Mouse (Mus musculus) ovary, postnatal 14 days (tissue): ENCODE data around the gene Homez.
A peak's percentile ranks its signal among the peaks of the same experiment; 100 is the strongest.

Experiments used
- DNase-seq: peaks from one replicate; pipeline ENCODE4 v3.0.0; 2022; ENCODE audit warnings: low spot score

Gene Homez

DNA sequence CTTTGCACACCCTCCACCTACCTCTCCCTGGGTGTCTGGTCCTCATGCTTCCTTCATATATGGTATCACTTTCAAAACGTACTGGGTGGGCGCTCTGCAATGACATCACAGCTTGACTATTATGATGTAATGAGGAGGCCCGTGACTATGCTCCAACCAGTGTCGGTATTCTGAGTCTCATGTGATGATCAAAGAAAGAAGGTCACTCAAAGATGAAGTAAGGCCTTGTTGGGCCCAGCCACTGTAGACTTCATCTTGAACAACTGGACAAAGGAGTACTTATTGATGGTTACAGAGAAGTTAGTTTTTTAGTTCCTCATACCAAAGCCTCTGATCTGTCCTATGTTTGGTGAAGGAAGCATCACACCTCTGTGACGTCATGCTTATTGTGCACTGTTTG, at the start of gene Homez:
Gene Homez, minus strand, starts transcription at position 101 of the 400 bp plus-strand sequence.
- no peak for DNase-seq

GRCm38 (mm10) chr14:54920076-54920685, 49.4 kb upstream of the Homez start:
- no peak for DNase-seq

GRCm38 (mm10) chr14:54913343-54913742, 42.6 kb upstream of the Homez start:
- no peak for DNase-seq

DNA sequence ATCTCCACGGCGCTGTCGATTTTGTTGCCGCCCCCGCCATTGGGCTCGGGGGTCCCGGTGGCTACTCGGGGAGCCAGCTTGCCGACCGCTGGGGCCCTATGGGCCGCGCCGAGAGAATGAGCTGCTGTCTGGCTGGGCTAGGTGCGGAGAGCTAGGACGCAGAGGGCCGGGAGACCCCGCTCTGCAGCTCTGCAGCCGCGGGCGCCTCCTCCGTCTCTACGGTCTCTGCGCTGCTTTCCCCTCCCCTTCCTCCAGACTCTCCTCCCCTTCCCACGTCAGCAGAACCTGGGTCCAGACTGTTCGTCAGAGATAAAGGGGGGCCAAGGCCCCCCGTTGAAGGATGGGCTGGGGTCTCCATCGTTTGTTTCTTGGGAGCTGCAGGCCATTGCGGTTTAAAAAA, 42.1 kb upstream of the Homez start, which contains the start of gene Slc22a17:
Gene Slc22a17, minus strand, starts transcription at position 247 of the 400 bp plus-strand sequence.
- peak; percentile 69 for DNase-seq

- no peak for DNase-seq
Observed at GRCm38 (mm10) chr14:54912109-54912850, 41.5 kb upstream of the Homez start.

DNA sequence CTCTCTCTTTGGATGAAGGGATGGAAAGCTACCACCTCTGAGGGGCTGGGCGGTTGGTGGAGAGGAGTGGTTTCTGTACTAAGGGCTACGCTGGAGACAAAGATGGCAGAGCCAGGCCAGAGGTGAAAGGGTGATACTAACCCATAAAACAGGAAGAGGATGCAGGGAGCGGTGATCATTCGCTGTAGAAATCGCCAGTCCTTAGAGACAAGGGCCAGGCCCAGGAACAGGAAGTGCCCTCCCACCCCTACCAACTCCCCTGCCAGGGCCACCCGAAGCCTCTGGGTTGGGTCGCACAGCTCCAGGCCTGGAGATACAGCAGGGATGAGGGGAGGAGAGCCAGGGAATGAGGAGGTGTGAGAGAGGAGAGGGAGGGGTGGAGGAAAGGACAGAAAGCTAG, 37.9 kb upstream of the Homez start:
- no peak for DNase-seq

DNA sequence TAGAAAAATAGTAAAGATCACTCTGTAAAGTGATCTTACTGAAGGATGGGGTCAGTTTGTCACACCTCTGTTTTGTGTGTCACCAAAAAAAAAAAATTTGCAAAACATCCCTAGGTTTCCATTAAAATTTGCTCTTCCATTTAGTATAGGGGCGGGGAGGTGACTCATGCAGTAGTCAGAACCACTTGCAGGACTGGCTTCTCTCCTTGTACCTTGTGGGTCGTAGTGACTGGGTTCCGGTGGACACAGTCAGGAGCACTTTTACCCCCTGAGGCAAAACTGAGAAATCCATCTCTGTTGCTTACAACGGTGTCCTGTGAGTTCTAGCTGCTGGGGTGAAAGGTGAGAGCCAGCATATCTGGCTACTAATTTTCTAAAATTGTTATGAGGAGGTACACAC, 32.9 kb upstream of the Homez start:
- no peak for DNase-seq

DNA sequence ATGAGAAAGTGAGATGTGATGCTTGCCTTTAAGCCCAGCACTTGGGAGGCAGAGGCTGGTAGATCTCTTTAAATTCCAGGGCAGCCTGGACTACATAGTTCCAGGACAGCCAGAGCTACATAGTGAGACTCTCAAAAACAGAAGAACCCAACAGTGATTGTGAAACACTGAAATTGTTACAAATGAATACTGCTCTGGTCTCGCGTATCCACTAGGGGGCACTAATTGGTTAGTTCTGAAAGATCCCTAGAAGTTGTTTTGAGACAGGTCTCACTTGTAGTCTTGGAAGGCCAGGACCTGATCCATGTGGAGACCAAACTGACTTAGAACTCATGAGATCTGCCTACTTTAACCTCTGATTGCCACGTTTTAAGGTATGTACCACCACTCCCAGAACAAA, 29.6 kb upstream of the Homez start:
- DNase-seq, result peak; percentile 63

GRCm38 (mm10) chr14:54897445-54897844, 26.7 kb upstream of the Homez start:
- no peak for DNase-seq

- peak; percentile 49 for DNase-seq
Observed at GRCm38 (mm10) chr14:54894296-54895151, 23.8 kb upstream of the Homez start.

- DNase-seq, result peak; percentile 95
Observed at GRCm38 (mm10) chr14:54893651-54894181, 23.0 kb upstream of the Homez start.

DNA sequence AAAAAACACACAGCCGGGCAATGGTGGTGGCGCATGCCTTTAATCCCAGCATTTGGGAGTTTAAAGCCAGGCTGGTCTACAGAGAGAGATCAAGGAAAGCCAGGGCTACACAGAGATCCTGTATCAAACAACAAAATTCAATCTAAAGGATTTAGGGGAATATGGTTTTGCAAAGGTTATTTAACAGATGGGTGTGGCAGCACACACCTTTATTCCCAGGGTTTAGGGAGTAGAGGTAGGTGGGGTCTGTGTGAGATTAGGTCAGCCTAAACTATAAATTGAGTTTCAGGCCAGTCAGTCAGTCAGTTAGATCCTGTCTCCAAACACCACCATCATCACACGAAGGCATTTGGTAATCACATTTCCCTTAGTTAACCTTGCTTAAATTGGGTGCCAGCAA, 21.4 kb upstream of the Homez start, which contains the start of gene Pabpn1:
Gene Pabpn1, plus strand, starts transcription at position 301 of the 400 bp plus-strand sequence.
- no peak for DNase-seq

- DNase-seq, result no peak
Observed at GRCm38 (mm10) chr14:54885309-54885708, 14.5 kb upstream of the Homez start.

- no peak for DNase-seq
Observed at GRCm38 (mm10) chr14:54884022-54884712, 13.4 kb upstream of the Homez start.

- DNase-seq, result peak; percentile 63
Observed at GRCm38 (mm10) chr14:54883154-54884021, 12.6 kb upstream of the Homez start, which contains the start of the genes Bcl2l2 and Gm20521. TSS of gene Bcl2l2 (plus strand) at chr14:54883377. TSS of gene Gm20521 (plus strand) at chr14:54883441.

GRCm38 (mm10) chr14:54877048-54877715, 6.4 kb upstream of the Homez start, which contains the start of gene Ppp1r3e:
TSS of gene Ppp1r3e (minus strand) at chr14:54877550.
- DNase-seq, result peak; percentile 60

DNA sequence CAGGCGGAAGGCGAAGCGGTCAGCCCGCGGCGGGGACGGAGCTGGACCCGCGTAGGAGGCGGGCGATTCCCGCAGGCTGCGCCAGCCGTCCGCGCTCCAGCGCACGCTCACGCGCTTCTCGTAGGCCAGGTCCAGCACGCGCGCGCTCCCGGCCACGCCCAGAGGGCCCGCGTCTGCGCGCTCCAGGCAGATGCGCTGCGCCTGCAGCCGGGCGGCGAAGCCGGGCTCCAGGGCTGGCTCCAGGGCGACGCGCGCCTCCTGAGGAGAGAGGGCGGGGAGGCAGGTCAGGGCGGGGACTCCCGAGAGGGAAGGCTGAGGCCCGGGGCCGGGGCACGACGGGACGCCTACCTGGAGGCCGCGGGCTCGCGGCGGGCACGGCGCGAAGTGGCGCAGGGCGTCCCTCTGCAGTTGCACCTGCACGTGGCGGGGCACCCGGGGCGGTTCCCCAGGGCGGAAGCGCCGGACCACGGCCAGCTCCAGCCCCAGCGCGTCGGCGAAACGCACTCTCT, 5.8 kb upstream of the Homez start:
- DNase-seq, result peak; percentile 83

DNA sequence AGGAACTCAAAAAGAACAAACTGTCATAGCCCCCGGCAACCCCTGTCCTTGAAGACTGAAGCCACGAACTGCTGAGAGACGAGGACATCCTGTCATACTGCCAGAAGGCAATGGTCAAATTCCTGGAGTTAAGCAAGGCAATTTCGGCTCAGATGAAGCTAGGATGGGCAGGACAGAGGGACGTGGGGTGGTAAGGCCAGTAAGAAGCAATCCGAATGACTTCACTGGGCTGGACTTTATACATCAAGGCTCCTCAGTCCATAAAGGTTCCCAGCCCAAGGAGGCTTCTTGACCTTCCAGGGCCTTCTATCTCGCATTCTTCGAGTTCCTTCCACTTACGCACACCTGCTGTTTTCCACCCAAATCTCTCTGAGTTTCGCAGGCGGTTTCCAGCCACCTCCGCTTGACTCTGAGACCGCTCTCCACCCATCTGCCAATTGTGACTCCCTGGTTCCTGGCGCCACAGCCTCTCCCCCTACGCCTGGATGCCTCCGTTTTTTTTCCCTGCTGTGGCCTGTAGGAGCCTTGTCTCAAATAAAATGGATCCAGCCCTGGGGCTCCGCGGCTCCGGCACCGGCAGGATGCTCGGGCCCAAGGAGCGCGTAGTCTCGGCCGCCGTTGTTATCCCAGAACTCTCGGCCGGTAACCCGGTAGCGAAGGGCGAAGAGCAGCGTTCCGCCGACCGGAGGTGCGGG, 5.2 kb upstream of the Homez start:
- no peak for DNase-seq

GRCm38 (mm10) chr14:54874165-54874564, 3.4 kb upstream of the Homez start:
- no peak for DNase-seq
